Mouse (Mus musculus) testis, postnatal 10 days (tissue): ENCODE data around the gene Sgms1.
"Not testable (repeated sequence)": the region's sequence is repeated elsewhere in the genome, so short reads cannot be mapped to it uniquely, and the experiment has no call there.

ENCODE experiments used
- DNase-seq: peaks from one replicate; pipeline ENCODE4 v3.0.0; 2021; ENCODE audit warnings: low spot score

Gene Sgms1

DNA sequence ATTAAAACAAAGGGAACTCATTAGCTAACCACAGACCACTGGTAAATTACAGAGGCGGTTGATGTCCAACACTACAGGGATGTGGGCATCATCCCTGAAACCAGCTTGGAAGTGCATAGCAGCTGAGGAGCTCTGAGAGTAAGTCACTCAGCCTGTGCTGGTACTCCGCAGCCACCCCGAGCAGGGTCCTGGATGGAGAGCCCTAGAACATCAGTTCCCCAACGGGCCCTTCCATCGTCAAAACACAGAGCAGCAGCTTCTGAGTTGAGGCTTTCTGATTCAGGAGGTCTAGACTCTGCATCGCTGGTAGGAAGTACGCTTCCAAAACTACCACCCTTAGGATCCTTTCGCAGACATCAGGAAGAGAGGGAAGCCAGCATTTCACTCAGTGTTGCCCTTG, 5.8 kb downstream of the Sgms1 start:
- no peak for DNase-seq

DNA sequence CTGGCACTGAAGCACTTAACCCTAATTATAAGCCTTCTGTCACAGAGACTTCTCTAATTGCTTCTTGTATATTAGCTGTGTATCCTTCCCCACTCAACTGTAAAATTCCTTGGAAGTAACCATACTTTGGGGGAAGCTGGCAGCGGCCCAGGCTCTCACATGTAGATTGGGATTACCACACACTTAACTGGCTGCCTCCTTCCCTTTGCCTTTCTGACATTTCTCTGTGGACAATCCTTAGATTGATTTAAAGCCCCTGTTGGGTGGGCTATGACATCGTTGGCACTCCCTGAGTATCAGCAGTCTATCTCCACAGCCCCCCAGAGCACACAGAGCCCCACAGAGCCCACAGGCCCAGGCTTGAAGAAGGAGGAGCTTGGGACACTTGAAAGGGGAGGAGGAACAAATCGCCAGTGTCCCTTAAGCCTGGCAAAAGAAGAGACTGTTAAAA, 8.0 kb downstream of the Sgms1 start:
- no peak for DNase-seq

DNA sequence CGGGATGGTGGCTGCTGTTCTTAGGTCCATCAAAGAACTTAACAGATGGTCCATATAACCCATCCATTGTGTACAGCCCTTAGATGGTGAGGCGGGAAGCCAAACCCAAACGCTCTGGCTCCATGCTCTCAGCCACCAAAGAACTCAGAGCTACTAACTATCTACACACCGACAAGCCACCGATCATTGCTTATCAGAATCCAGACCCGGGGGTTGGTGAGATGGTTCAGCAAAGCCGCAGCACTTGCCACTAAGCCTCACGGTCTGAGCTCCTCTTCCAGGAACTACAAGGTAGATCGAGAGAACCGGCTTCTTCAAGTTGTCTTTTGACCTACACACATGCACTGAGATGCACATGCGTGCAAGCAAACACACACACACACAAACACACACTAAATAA, 8.8 kb downstream of the Sgms1 start:
- DNase-seq = no peak

DNA sequence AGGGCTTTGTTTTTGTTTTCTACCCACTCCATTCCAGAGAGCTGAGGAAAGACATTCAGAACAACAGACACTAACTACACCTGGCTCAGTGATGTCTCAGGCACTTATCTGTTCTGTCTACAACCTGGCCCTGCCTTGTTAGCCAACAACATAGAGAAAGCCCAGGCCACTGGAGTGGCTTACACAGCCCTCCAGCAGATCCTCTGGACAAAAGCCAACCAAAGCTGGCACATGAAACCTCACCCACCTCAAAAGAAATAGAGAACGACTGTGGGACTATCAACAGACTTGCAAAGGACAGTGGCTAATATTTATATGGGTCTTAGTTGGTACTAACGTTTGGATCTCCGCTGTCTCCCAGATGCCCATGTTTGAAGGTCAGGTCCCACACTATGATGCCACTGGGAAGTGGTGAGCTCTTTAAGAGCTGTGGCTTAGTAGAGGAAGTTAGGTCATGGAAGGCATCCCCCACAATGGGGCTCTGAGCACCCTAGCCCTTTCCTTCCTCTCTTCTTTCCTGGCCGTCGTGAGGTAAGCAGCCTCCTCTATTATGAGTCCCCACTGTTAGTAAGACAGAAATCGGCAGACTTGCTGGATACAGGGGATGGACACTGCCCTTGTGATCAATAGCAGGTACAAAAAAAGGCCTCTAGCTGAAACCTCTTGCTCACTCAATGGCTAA, 10.1 kb downstream of the Sgms1 start:
- DNase-seq = no peak

DNA sequence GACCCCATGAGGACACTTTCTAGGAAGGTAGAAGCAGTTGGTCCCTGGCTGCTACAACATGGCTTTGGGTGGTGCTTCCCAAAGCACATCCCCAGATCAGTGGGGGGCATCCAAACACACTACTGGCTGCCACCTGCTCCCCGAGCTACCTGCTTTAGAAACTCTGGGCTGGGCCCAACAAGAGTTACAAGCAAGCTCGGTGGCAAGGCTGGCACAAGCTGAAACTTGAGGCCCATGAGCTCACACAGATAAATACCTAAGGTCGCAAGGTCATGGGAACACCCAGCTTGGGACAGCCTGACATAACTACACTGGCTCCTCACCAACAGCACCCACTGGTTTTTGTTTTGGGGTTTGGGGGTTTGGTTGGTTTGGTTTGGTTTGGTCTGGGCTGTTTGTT, 10.9 kb downstream of the Sgms1 start:
- DNase-seq = no peak

DNA sequence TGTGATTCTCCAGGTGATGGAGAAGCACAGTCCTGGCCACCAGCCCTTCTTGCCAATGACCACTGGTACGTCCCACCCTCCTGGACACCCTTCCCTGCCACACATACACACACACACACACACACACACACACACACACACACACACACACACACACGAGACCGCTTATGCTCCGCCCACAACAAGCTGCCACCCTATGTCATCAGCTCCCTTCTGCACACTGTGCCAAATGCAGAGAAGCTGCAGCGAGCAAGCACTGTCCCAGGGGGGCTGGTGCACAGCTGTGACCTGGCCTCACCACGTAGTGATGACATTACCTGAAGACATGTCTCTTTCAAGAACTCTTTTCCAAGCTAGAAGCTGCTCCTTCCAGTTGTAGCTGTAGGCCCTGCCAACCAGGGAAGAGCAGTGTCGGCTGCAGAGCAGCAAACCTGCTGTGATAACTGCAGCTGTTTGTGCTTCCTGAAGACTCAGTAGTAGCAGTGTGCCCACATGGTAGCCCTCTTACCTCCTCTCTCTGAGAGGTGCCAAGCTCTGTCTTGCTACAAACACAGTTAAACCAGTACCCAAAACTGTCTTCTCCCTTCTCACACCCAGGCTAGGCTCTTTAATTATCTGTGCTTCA, 11.7 kb downstream of the Sgms1 start:
- DNase-seq = no peak

DNA sequence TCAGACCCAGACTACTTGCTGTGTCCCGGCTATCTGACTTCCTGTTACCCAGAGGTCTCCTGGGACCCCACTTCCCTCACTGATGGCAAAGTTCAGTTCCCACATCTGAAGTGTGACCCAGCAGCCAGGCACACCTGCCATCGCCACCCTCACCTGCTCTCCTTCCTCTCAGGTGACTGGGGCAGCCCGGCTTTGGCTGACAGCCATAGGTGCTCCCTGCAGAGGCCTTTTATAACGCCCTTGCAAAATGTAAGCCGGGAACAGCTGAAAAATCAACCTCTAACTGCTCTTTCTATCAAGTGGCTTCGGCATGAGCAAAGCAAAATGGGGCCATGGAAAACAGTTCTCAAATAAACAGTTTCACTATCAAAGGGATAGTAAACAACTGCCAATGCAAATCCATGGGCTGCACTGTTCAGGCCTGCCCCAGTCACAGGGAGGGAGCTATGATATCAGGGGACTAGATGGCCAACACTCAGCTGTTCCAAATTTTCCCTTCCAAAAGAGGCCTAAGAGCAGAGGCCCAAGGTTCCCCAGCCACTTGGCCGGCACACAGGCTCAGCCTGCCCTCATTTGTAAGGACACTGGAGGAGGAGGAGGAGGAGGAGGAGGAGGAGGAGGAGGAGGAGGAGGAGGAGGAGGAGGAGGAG, 12.5 kb downstream of the Sgms1 start:
- no peak for DNase-seq

DNA sequence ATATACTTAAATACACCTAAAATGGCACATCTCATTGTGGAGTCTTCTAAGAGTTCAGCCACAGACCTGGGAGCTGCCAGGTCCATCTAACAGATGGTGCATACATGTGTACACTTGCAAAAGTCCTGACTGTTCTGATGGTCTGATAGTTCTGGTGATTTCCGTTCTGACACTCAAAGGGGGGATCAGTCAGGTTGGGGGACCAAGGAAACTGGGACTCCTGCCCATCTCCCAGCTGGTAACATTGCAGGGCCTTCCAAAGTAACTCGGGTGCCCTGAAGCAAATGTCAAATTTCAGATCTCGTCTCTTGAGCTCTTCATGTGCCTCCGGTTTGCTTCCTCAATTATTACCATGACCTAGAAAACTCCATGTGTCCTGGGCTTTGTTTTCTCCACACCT, 13.5 kb downstream of the Sgms1 start:
- DNase-seq = no peak

DNA sequence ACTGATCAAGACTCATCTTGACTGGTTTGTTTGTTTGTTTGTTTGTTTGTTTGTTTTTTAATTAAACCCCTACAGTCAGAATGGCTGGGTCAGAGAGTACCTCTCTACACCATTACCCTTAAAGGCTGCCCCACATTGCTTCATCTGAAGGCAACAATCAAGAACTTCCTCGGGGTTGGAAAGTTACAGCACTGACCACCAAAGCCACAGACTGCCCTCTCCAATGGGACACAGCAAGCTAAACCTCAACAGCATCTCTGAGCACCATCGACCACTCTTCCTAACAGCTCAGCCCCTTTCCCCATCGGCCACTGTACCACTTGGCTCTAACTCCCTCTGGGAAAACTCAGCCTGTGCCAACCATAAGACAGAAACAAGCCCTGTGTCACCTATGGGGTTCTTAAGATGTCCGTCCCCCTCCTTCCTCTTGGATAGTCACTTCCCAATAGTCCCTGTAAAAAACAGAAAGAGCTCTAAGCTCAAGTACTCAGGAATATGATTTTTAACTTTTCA, 14.0 kb downstream of the Sgms1 start:
- DNase-seq = no peak

DNA sequence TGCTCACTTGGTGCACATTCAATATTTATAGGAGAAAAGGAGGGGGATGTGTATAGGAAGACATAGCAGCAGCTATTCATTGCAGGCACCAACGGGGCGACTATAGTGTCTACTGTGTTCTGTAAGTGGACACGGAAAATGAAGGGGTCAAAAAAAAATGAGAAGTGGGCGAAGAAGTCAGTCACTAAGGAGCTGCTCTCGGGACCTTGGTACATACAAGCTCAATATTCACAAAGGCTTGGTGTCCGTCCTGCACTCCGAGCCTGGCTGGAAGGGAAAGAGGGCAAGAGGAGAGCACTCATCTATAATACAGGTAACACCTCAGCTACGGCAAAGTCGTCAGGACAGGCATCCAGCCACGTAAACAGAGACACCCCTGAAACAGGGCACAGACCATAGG, 14.8 kb downstream of the Sgms1 start:
- no peak for DNase-seq

DNA sequence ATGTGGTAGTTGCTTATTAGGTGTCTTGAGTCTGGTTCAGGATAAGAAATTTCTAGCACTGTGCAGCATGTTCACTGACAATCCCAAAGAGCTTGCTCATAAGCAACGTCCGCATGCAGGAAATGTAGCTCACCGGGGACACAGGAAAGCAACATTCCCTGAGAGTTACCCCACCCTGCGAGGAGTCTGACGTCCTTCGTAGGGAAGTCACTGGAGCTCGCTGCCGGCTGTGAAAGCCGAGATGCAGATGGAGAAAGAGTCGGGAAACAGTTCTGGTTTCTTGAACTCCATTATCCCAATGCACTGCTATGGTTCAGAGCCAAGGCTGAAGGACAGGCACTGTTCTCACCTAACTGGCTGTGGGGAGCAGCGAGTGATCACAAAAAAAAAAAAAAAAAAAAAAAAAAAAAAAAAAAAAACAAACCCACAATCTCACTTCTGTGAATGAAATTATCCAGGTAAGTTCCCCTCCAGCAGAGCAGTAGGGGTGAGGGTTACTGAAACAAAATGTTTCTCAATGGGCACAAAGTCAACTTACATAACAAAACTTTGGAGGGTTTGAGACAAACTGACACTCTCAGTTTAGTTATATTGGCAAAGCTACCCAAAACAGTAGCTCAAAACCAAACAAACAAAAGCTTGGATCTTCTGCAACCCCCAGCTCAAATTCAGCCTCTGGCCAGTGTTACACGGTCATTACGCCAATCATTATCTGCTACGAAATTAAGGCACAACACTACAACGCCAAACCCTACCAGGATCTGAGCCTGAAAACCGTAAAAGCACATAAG, 15.5 kb downstream of the Sgms1 start:
- DNase-seq = no peak

DNA sequence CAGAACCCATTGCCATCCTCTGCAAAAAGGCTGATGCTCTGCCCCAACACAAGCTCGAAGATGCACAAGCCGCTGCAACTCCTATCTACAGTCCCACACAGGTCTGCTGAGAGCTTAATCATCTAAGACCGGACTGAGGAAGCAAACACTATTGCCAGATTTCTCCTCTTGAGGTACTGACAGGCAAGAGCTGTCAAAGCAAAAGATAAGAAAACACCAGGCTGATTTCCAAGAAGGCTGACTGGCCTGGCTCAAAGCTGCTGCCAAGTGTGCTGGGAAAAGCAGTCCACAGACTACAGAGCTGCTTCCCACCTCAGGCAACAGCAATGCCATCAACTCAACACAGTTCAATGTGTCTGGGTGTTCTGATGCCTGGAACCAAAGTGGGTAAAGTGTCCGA, 17.1 kb downstream of the Sgms1 start:
- no peak for DNase-seq

DNA sequence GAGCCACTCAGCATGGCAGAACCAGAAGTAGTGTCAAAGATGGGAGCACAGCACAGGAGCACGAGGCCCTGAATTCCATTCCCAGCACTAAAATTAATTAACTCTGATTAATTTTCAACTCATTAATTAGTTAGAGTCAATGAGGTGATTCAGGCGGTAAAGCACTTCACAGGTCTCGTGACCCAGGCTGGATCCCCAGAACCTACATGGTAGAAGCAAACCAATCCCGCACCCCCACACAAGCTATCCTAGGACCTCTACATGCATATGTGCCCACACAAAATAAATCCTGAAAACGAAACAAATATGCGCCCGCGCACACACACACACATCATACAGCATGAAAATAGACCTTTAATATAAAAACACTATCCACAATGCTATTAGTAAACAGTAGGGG, 22.2 kb downstream of the Sgms1 start:
- DNase-seq = no peak

DNA sequence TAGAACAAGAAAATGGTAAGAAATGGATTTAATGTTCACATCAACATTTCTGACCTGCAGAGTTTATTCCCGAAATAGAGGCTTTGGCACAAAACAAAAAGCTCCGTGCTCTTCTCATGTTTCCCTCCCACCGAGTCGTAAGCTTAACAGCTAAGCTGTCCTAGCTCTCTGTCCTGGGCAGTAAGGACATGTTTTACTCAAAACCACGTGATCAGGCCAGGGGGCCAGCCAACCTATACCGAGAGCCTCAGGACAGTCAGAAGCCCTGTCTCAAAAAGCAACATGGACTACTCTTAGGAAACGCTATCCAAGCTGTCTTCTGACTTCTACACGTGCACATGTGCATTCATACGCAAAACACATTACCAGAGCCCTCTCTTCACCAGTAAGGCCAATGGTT, 23.1 kb downstream of the Sgms1 start:
- DNase-seq = no peak

DNA sequence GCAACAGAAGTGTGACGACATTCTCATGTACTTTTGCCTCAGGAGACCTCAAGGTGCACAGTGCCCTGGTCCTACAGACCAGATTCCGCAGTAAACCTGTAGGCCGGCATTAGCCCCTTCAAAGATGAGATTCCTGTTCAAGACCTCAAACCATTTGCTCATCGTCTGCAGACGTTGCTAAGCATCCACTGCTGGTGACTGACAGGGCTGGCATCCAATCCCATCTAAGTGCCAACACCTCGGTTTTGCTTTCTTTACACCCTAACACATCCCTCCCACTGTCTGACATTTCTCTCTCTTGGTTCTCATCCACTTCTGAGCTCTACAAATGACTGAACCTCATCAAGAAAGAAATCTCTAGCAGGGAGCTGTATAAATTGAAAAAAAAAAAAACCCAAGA, 24.4 kb downstream of the Sgms1 start:
- no peak for DNase-seq

DNA sequence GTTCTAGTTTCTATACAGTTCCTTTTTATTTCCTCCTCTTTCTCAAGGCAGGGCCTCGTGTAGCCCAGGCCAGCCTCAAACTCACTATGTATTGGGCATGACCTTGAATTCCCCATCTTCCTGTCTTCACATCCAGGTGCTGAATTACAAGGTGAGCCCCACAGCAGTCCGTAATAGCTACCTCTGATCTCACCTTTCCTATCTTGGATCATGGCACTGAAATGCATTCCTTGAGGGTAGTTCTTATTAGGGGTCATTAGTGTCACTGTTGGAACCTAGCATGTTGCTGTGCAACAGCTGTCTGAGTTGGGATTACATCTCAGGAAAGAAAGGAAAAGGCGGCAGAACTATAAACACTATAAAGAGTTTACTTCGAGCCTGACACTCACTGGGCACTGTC, 25.9 kb downstream of the Sgms1 start:
- no peak for DNase-seq

DNA sequence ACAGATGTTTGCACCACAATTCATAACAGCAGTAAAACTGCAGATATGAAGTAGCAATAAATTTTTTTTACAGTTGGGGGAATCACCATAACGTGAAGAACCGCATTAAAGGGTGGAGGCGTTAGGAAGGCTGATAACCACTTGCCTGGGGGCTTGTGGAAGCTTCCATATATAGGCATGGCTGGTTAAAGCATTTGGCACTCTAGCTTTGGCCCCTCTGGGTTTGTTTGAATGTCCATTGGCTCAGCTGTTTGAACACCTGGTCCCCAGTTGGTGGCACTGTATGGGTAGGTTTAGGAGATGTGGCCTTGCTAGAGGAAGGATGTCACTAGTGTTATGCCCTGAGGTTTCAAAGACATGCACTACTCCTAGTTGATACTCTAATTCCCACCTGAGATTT, 27.0 kb downstream of the Sgms1 start:
- DNase-seq = no peak

DNA sequence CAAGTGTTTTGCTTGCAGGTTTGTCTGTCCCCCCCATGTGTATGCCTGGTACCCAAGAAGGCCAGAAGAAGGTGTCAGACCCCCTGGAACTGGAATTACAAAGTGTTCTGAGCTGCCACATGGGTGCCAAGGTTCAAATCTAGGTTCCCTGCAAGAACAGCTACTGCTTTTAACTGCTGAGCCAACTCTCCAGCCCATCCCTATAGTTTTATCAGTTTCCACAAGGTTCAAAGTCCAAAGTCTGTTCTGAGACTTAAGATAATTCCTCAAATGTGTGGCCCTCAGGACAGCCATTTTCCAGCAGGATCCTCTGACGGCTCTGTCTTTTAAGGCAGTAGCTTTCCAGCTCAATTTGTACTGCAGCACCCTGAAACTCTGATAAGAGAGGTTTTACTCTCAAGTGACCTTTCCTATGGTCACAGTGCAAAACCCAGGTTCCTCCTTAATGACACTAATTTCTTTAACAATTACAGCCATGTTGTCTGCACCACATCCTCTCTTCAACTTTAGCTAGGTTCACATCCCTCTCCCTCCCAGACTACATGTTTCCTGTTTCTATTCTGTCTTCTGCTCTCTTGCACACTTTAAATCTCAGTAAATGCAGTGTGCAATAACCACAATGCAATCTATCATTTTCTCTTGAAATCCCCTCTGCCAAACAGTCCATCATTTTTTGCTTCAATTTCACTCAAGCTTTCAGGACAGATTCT, 28.4 kb downstream of the Sgms1 start:
- DNase-seq = no peak

DNA sequence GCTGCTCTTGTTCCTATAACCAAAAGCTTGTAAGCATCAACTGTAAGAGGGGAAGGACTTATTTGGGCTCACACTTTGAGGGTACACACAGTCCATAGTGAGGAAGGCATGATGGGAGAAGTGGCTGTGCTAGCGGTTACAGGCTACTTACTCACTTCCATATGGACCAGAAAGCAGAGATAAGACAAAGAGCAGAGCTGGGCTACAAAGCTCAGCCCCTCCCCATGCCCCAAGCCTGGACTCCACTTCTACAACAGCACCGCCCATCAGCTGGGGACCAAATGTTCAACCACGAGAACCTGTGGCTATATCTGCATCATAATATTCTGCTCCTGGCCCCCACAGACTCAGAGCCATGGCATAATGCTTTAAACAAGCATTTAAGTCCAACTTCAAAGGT, 29.0 kb downstream of the Sgms1 start:
- no peak for DNase-seq

DNA sequence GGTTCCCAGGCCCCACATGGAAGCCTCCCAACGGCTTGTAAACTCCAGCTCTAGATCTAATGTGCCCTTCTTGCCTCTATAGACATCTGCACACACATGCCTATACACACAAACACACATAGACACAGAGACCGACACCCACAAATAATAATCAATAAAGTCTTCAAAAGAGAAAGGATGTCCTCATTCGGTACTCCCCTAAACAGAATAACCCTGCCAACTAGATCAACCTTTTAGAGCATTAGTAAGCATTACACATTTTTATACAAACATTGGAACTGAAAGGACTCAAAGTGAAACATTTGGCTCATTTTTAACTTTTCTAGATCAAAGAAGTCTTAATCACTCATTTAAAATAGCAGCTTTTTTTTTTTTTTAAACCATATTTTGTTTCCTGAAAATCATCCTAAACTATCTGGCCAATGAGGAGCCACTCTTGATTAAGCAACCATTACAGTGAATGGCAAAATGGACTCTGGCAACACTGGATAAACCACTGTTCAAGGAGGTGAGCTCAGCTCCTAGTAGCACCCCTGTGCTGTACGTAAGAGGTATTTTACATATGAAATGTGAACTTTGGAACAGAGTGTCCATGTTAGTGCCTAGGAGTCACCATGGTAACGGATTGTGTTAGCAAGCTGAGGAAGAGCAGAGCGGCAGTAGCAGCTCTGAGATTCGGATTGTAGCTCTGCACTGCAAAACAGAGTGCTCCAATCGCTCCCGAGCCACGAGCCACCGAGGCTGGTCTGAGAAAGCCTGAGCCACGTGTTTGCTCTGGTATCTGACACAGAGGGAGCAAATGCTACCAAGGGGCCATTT, 30.6 kb downstream of the Sgms1 start:
- DNase-seq = no peak

DNA sequence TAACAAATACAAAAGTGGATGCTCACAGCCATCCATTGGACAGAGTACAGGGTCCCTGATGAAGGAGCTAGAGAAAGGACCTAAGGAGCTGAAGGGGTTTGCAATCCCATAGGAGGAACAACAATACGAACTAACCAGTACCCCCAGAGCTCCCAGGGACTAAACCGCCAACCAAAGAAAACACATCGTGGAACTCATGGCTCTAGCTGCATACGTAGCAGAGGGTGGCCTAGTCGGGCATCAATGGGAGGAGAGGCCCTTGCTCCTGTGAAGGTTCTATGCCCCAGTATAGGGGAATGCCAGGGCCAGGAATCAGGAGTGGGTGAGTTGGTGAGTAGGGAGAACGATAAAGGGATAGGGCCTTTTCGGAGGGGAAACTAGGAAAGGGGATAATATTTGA, 31.5 kb downstream of the Sgms1 start:
- DNase-seq = not testable (repeated sequence)
